20 mouse cellular contexts compared by ENCODE assay signal in genomic region chr7:49319981-49320380, GRCm38 (mm10).
DNase-seq lines count a peak whose midpoint lies in the region; ATAC-seq and TF ChIP-seq lines count a peak whose summit lies in the region.
"Had no signal": no experiment of that assay in that cellular context is flagged by ENCODE, and none has a peak within 500 bp of the region (broad histone marks: within the 10 kb centered on the region; RNA-seq: fewer than 3 reads in every experiment).

No protein-coding gene starts in this region.

- TF ChIP-seq RAD21 in MEL (IDR thresholded peaks at IDR 0.05; ENCODE audit: low read depth, low read length) = no peak

- peak; percentile 71 for DNase-seq in MEL (ENCODE audit: low read depth, low spot score)
- no peak for DNase-seq in left cerebral cortex, postnatal 25 days (ENCODE audit: low spot score in 2 of 2)
- no peak for DNase-seq in ovary, postnatal 14 days (ENCODE audit: low spot score)
- no peak for DNase-seq in lung, postnatal 0 days (ENCODE audit: low spot score)
- DNase-seq: adrenal gland, adult 2 months; adrenal gland, postnatal 25 days; cerebellum, adult 11 months; cerebellum, adult 8-10 months; cerebellum, postnatal 14 days; forebrain, postnatal 0 days; gastrocnemius, postnatal 14 days had no signal

- peak overlapping the region; percentile 27 for H3K4me2 ChIP-seq in liver, embryonic 12.5 days
- H3K4me2 ChIP-seq in liver, embryonic 16.5 days (ENCODE audit: low read depth, low read length) = no peak overlapping the region
- no peak overlapping the region for H3K4me2 ChIP-seq in lung, postnatal 0 days (replicated peaks; ENCODE audit: low read depth, low read length)
- H3K4me2 ChIP-seq: embryonic facial prominence, embryonic 12.5 days; forebrain, embryonic 13.5 days; heart, embryonic 12.5 days; hindbrain, embryonic 14.5 days had no signal

- H3K79me2 ChIP-seq in MEL (ENCODE audit: control insufficient read depth, insufficient read depth, low read length, poor library complexity) = no peaks in the 10 kb centered on the region; the same call in 1 of the 2 replicates

- peak; percentile 37; the same call in 1 of the 2 replicates for ATAC-seq in erythroblast, adult 5-6 weeks (replicated peaks; ENCODE audit: low FRiP score, poor library complexity, severe bottlenecking)
- ATAC-seq in liver, embryonic 12.5 days = peak; percentile 75
- ATAC-seq in liver, embryonic 16.5 days (ENCODE audit: low read depth) = peak; percentile 73
- no peak for ATAC-seq in inflammation-experienced regulatory T-cells, adult 6 months
- ATAC-seq in lung, postnatal 0 days = no peak
- ATAC-seq: forebrain, embryonic 13.5 days; forebrain, postnatal 0 days had no signal

- peak overlapping the region; percentile 99 for H3K27ac ChIP-seq in MEL (ENCODE audit: control insufficient read depth, low read depth, low read length)
- H3K27ac ChIP-seq in liver, embryonic 12.5 days = peak overlapping the region; percentile 93
- peak overlapping the region; percentile 88 for H3K27ac ChIP-seq in liver, embryonic 16.5 days (ENCODE audit: low read length)
- no peak overlapping the region for H3K27ac ChIP-seq in lung, postnatal 0 days (ENCODE audit: low read length)
- H3K27ac ChIP-seq: embryonic facial prominence, embryonic 12.5 days; forebrain, embryonic 13.5 days; hindbrain, embryonic 10.5 days; hindbrain, embryonic 14.5 days had no signal

- peaks cover 0 to 35% of the 10 kb centered on the region in 2 experiments; a peak in 2 of 4 replicates for H3K36me3 ChIP-seq in MEL (ENCODE audit: control insufficient read depth in 1 of 2, insufficient read depth in 2 of 2, low read length in 2 of 2)
- no peaks in the 10 kb centered on the region for H3K36me3 ChIP-seq in liver, embryonic 12.5 days
- no peaks in the 10 kb centered on the region for H3K36me3 ChIP-seq in liver, embryonic 16.5 days (ENCODE audit: control insufficient read depth, insufficient read depth)
- H3K36me3 ChIP-seq in lung, postnatal 0 days (ENCODE audit: insufficient read depth, low read length) = no peaks in the 10 kb centered on the region
- H3K36me3 ChIP-seq: embryonic facial prominence, embryonic 12.5 days; heart, embryonic 12.5 days; hindbrain, embryonic 10.5 days had no signal

- 33% methylated on average over 1 of the region's 1 CpGs for WGBS in liver, embryonic 12.5 days (ENCODE audit: insufficient replicate concordance)
- WGBS in liver, embryonic 16.5 days (ENCODE audit: insufficient replicate concordance) = 15% methylated on average over 1 of the region's 1 CpGs
- 70% methylated on average over 1 of the region's 1 CpGs for WGBS in lung, postnatal 0 days

- no peak overlapping the region for H3K9ac ChIP-seq in MEL (ENCODE audit: control insufficient read depth, low read depth, low read length, poor library complexity, severe bottlenecking)
- H3K9ac ChIP-seq in liver, embryonic 12.5 days = no peak overlapping the region
- H3K9ac ChIP-seq in liver, embryonic 16.5 days (ENCODE audit: low read depth, low read length) = peak overlapping the region; percentile 45; the same call in 1 of the 2 replicates
- no peak overlapping the region for H3K9ac ChIP-seq in lung, postnatal 0 days (replicated peaks; ENCODE audit: low read depth)
- H3K9ac ChIP-seq: embryonic facial prominence, embryonic 12.5 days; forebrain, embryonic 13.5 days; forebrain, postnatal 0 days; heart, embryonic 12.5 days; hindbrain, embryonic 14.5 days had no signal

- peaks cover 25 to 52% of the 10 kb centered on the region in 2 experiments for H3K4me1 ChIP-seq in MEL (ENCODE audit: control insufficient read depth in 1 of 2, insufficient read depth in 2 of 2, low read length in 2 of 2)
- H3K4me1 ChIP-seq in liver, embryonic 12.5 days = peaks cover 51% of the 10 kb centered on the region
- peaks cover 41% of the 10 kb centered on the region for H3K4me1 ChIP-seq in liver, embryonic 16.5 days (ENCODE audit: control insufficient read depth, low read depth, low read length)
- H3K4me1 ChIP-seq in lung, postnatal 0 days (ENCODE audit: insufficient read depth, low read depth, low read length) = 0 out of 2 replicates have a peak, but pooled peaks cover 4% of the 10 kb centered on the region

- H3K4me3 ChIP-seq in MEL (ENCODE audit: control insufficient read depth in 1 of 2, insufficient read depth in 1 of 2, low read depth in 2 of 2, low read length in 2 of 2) = no peak overlapping the region
- H3K4me3 ChIP-seq in liver, embryonic 12.5 days = no peak overlapping the region
- no peak overlapping the region for H3K4me3 ChIP-seq in liver, embryonic 16.5 days (ENCODE audit: low read depth, low read length)
- no peak overlapping the region for H3K4me3 ChIP-seq in lung, postnatal 0 days (ENCODE audit: low read depth, low read length)
- H3K4me3 ChIP-seq: embryonic facial prominence, embryonic 12.5 days; forebrain, embryonic 13.5 days; heart, embryonic 12.5 days; hindbrain, embryonic 10.5 days had no signal

- intact Hi-C loops in left cerebral cortex, postnatal 25 days (cut with DNase I) = no loop called here

- no peaks in the 10 kb centered on the region for H3K27me3 ChIP-seq in MEL (ENCODE audit: control insufficient read depth in 1 of 2, insufficient read depth in 2 of 2, low read length in 2 of 2)
- H3K27me3 ChIP-seq in liver, embryonic 12.5 days (replicated peaks) = no peaks in the 10 kb centered on the region
- H3K27me3 ChIP-seq in liver, embryonic 16.5 days (ENCODE audit: control insufficient read depth, insufficient read depth, low read depth, low read length) = no peaks in the 10 kb centered on the region
- H3K27me3 ChIP-seq in lung, postnatal 0 days (replicated peaks; ENCODE audit: insufficient read depth, low read length) = no peaks in the 10 kb centered on the region
- H3K27me3 ChIP-seq: embryonic facial prominence, embryonic 12.5 days; forebrain, embryonic 13.5 days; heart, embryonic 12.5 days had no signal

- TF ChIP-seq EP300 in MEL (IDR thresholded peaks at IDR 0.05; ENCODE audit: low read depth in 1 of 2, low read length in 2 of 2) = no peak; a peak in 1 of 4 replicates
- no peak for TF ChIP-seq EP300 in lung, postnatal 0 days (IDR thresholded peaks at IDR 0.05)

- no peaks in the 10 kb centered on the region for H3K9me3 ChIP-seq in MEL (replicated peaks; ENCODE audit: insufficient read depth, low read length)
- no peaks in the 10 kb centered on the region for H3K9me3 ChIP-seq in liver, embryonic 12.5 days (replicated peaks)
- no peaks in the 10 kb centered on the region for H3K9me3 ChIP-seq in liver, embryonic 16.5 days (replicated peaks; ENCODE audit: control insufficient read depth, low read length)
- H3K9me3 ChIP-seq in lung, postnatal 0 days (ENCODE audit: low read length) = no peaks in the 10 kb centered on the region
- H3K9me3 ChIP-seq: embryonic facial prominence, embryonic 12.5 days; forebrain, embryonic 13.5 days had no signal

- TF ChIP-seq CTCF in MEL (IDR thresholded peaks at IDR 0.05 in 2 of 3, conservative IDR thresholded peaks at IDR 0.05 in 1 of 3; ENCODE audit: control insufficient read depth in 1 of 3, insufficient read depth in 1 of 3, low read depth in 2 of 3, low read length in 3 of 3, poor library complexity in 1 of 3, severe bottlenecking in 1 of 3) = no peak
- TF ChIP-seq CTCF in lung, postnatal 0 days (IDR thresholded peaks at IDR 0.05) = no peak

- peak in 1 of 2 experiments; percentile 45; a peak in 1 of 4 replicates for TF ChIP-seq POLR2A in MEL (IDR thresholded peaks at IDR 0.05; ENCODE audit: control insufficient read depth in 1 of 2, insufficient read depth in 1 of 2, low read depth in 1 of 2, low read length in 2 of 2, poor library complexity in 1 of 2)

TF ChIP-seq in MEL, 35 proteins besides CTCF, POLR2A, EP300 and RAD21:
- TF ChIP-seq TCF12 (IDR thresholded peaks at IDR 0.05; ENCODE audit: low read depth, low read length) = no peak
- peak; percentile 62; the same call in 1 of the 2 replicates for TF ChIP-seq ETS1 (IDR thresholded peaks at IDR 0.05; ENCODE audit: low read depth, low read length)
- TF ChIP-seq MYC (IDR thresholded peaks at IDR 0.05; ENCODE audit: low read depth, low read length) = 0 out of 2 replicates have a peak, but pooled peaks have one; percentile 26

Comparison
In these comparisons a context has a peak if more than half of its experiments do, and no peak if none do; other contexts are left out.
1. ATAC-seq: peak in erythroblast, adult 5-6 weeks (single experiment), liver, embryonic 12.5 days (single experiment) and liver, embryonic 16.5 days (single experiment); none in inflammation-experienced regulatory T-cells, adult 6 months (single experiment) and lung, postnatal 0 days (single experiment).